Mouse (Mus musculus): Measurements from ENCODE around the gene Jsrp1. TPM values are rescaled to one million over a fixed set of nuclear protein-coding genes. Genes with fewer than 3 reads are reported as not detected.

Gene Jsrp1
- polyA plus RNA-seq, 1 experiment from 2014 or later = 2.2 TPM

DNA sequence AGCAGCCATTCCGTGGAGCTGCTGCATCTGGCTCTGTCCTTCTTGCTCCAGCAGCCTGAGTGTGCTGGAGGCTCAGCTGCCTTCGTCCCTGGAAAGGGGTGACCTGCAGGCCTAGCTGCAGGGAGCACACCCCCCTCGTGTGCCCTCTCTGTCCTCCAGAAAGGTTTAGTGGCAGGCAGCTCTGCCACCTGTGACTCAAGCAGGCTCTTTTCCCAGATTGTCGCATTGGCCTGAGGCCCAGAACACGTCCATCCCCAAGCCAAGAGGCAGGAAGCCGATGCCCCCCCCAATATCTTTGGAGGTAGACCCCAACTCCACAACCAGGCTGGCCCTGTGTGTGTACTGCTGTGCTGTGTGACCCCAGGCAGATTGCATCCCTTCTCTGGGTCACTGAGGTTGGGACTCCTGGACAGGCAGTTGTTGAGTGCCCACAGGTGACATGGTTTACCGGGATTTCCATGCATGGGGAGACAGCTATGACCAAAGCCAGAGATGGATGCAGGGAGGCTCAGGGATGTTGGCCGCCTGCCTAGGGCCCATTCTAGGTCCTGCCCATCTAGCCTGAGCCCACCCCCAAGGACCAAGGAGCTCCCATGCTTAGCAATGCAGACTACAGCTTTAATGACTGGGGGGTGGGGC is 31.9 kb upstream of the Jsrp1 start:
- Histone ChIP-seq H3K9me3 (no peaks in the 10 kb centered on the region), H3K4me2 (no peak overlapping the region), H3K27ac (no peak overlapping the region), H3K9ac (no peak overlapping the region), H3K4me3 (no peak overlapping the region), H3K36me3 (no peaks in the 10 kb centered on the region), H3K4me1 (peaks cover 22% of the 10 kb centered on the region), H3K27me3 (peaks cover 55% of the 10 kb centered on the region)
- no peak for ATAC-seq (ENCODE audit: insufficient number of reproducible peaks, insufficient read depth, low FRiP score, low TSS enrichment, low read depth)
- WGBS = 64% methylated on average over 8 of the region's 8 CpGs

DNA sequence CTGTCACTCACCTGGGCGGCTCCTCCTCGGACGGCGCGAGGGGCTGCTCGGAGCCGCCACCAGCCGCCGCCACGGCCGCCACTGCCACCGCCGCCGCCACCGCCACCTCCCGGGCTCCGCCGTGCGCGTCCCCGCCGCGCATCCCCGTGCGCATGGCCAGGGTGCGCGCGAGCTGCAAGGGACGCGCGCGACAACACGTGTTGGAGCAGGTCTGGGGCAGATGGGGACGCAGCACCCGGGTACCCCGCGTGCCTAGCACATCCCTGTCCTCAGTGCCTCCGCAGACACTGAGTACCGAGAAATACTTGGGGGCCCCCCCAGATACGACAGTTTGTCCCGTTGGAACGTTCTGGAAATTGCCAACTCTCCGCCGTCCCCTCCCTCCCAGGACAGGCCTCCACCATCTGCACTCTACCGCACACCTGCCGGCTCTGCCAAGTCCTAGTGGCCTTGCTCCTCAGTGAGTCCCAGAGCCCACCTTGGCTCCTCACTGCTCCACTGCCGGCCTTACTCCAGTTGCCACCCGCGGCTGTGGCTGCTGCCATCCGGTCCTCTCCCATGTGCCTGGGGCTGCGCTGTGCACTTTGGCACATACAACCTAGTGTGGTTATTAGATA is 30.7 kb upstream of the Jsrp1 start, which contains the start of gene Lingo3:
Lingo3 (minus strand) TSS at position 109 of the 617 bp plus-strand sequence.
- WGBS = 4% methylated on average over 50 of the region's 51 CpGs
- H3K4me1 ChIP-seq = peaks cover 19% of the 10 kb centered on the region

DNA sequence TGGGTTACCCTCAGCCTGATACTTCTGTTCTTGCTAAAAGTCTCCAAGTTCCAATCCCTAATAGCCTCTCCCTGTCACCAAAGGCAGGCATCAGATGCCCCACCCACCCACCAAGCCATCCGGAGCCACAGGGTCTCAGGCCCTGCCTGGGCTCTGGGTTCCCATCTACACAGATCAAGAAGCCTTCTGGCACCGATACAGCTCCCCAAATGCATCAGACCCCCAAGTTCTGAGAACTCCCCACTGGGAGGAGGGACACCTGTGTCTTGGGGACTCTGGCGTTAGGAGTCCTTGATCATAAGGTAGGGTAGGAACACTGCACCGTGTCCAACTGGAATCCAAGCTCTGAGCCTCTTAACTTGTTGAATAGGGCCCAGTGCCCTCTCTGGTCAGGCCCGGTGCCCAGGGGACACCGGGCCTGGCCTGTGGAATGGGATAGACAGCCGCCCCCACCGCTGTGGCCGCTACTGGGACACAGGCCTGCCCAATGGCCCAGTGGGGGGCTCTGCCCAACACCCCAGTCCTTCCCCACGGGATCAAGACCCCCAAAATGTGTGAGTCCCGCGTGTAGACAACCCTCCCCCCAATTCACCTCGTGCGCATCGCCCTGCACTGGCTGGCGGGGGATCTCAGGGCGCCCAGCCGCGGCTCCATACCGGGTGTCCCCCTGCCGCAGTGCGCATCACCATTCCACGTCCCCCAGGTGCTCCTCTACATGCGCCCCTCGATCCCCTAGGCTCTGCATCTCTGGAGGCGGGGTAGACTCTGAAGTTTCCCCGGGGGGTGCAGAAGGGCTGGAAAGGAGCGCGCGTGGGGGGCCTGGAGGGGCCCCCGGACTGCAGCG is 30.0 kb upstream of the Jsrp1 start:
- no peaks in the 10 kb centered on the region for H3K36me3 ChIP-seq
- peaks cover 16% of the 10 kb centered on the region for H3K4me1 ChIP-seq
- H3K27ac ChIP-seq = no peak overlapping the region
- H3K4me3 ChIP-seq = peak overlapping the region; percentile 55
- 13% methylated on average over 32 of the region's 32 CpGs for WGBS
- ATAC-seq (ENCODE audit: insufficient number of reproducible peaks, insufficient read depth, low FRiP score, low TSS enrichment, low read depth) = no peak
- no peaks in the 10 kb centered on the region for H3K9me3 ChIP-seq
- peaks cover 61% of the 10 kb centered on the region for H3K27me3 ChIP-seq
- peak overlapping the region; percentile 89 for H3K4me2 ChIP-seq
- peak overlapping the region; percentile 74 for H3K9ac ChIP-seq

More for the DNA sequence above, 30.7 kb upstream of the Jsrp1 start, which contains the start of gene Lingo3:
- no peak for ATAC-seq (ENCODE audit: insufficient number of reproducible peaks, insufficient read depth, low FRiP score, low TSS enrichment, low read depth)
- Histone ChIP-seq H3K9ac (peak within 1 kb of the TSS; percentile 74), H3K27me3 (peaks cover 61% of the 10 kb centered on the region), H3K9me3 (no peaks in the 10 kb centered on the region), H3K27ac (no peak within 1 kb of the TSS), H3K4me2 (peak within 1 kb of the TSS; percentile 89), H3K36me3 (no peaks in the 10 kb centered on the region), H3K4me3 (peak within 1 kb of the TSS; percentile 55)

DNA sequence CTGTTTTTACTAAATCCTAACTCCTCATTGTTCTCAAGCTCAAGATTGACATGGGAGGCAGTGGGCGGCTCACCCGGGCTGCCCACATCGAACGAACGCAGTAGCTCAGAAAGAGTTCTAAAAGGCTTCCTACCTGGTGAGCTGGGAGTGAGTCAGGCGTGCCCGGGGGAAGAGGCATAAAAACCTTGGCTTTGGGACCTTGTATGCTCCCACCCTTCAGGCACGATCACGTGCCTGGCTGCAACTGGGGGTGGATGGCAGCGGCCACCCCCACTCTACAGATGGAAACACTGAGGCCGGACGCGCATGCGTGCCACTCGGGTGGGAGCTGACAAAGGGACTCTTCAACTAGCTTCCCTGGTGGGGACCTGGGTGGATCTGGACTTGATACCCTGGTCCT is 29.0 kb upstream of the Jsrp1 start:
- no peak overlapping the region for H3K4me2 ChIP-seq
- no peak for ATAC-seq (ENCODE audit: insufficient number of reproducible peaks, insufficient read depth, low FRiP score, low TSS enrichment, low read depth)
- no peaks in the 10 kb centered on the region for H3K9me3 ChIP-seq
- H3K27ac ChIP-seq = no peak overlapping the region
- 82% methylated on average over 15 of the region's 15 CpGs for WGBS
- no peak overlapping the region for H3K9ac ChIP-seq
- H3K27me3 ChIP-seq = peaks cover 68% of the 10 kb centered on the region
- peaks cover 16% of the 10 kb centered on the region for H3K4me1 ChIP-seq
- no peak overlapping the region for H3K4me3 ChIP-seq
- no peaks in the 10 kb centered on the region for H3K36me3 ChIP-seq

DNA sequence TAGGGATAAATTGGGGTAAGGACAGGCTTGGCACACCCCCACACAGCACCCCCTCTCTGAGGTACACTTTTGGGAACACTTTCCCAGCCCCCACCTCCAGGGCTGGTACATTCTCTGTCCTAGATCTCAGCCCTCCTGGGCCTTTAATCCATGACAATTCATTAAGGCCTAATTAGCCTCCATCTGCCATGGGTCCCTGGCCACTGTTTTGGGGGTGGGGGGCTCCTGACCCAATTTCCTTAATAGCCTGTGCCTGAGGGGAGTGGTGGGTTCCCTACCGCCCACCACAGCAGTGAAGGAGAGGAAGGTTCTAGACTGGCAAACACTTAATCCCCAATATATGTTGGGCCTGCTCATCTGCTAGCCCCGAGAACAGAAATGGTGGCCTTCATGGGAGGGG is 28.4 kb upstream of the Jsrp1 start:
- Histone ChIP-seq H3K27me3 (peaks cover 74% of the 10 kb centered on the region), H3K4me3 (no peak overlapping the region)
- no peak for ATAC-seq (ENCODE audit: insufficient number of reproducible peaks, insufficient read depth, low FRiP score, low TSS enrichment, low read depth)

DNA sequence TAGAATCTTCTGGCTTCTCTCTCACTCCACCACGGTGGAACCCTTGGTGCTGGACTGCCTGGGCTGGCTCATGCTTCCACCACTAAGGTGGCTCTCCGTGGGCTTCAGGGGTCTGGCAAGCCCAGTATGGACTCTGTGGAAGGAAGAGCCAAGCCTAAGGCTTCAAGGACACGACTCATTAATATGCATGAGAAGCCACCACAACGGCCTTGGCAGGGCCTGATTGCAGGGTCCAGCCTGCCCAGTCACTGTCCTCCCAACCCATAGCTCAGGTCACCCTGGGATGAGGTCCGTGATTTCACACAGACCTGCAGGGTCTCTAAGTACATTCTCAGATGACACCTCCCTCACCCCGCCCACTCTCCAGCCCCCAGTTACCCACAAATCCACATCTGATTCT is 26.6 kb upstream of the Jsrp1 start:
- no peak for ATAC-seq (ENCODE audit: insufficient number of reproducible peaks, insufficient read depth, low FRiP score, low TSS enrichment, low read depth)
- Histone ChIP-seq H3K27ac (no peak overlapping the region), H3K9ac (no peak overlapping the region), H3K4me3 (no peak overlapping the region), H3K9me3 (peaks cover 7% of the 10 kb centered on the region), H3K36me3 (no peaks in the 10 kb centered on the region), H3K4me1 (peaks cover 19% of the 10 kb centered on the region), H3K4me2 (no peak overlapping the region), H3K27me3 (peaks cover 77% of the 10 kb centered on the region)
- WGBS = 64% methylated on average over 6 of the region's 6 CpGs

More for the DNA sequence above, 28.4 kb upstream of the Jsrp1 start:
- WGBS = 66% methylated on average over 2 of the region's 2 CpGs
- Histone ChIP-seq H3K36me3 (no peaks in the 10 kb centered on the region), H3K9ac (no peak overlapping the region), H3K4me1 (peaks cover 19% of the 10 kb centered on the region), H3K4me2 (no peak overlapping the region), H3K27ac (no peak overlapping the region), H3K9me3 (no peaks in the 10 kb centered on the region)

DNA sequence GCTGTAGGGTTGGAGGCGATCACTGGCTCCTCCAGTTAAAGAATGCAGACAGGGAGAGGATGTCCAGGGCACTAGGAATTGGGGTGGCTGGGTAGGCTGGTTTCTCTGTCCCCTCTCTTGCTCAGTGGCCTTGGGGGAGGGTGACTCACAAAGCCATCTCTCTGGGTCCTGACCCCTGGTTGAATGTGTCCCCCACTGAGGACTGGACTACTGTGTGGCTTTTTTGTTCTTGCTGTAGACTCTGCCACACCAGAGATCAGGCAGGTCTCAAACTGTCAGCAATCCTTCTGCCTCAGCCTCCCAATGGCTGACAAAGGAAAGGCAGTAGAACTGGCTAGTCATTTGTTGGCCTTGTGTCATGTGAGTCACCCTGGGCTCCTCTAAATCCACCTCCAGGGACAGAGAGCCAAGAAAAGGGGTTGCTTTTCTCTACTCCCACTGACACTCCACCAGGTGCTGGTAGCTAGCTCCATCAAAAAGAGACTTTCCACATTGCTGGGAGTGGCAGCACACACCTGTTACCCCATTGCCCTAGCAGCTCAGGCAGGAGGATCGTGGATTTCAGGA is 25.1 kb upstream of the Jsrp1 start:
- WGBS = 45% methylated on average over 2 of the region's 2 CpGs
- H3K4me3 ChIP-seq = no peak overlapping the region
- peaks cover 14% of the 10 kb centered on the region for H3K9me3 ChIP-seq
- H3K27me3 ChIP-seq = peaks cover 77% of the 10 kb centered on the region
- H3K4me2 ChIP-seq = no peak overlapping the region
- peaks cover 9% of the 10 kb centered on the region for H3K4me1 ChIP-seq
- no peak overlapping the region for H3K9ac ChIP-seq
- no peak overlapping the region for H3K27ac ChIP-seq
- no peaks in the 10 kb centered on the region for H3K36me3 ChIP-seq
- no peak for ATAC-seq (ENCODE audit: insufficient number of reproducible peaks, insufficient read depth, low FRiP score, low TSS enrichment, low read depth)

DNA sequence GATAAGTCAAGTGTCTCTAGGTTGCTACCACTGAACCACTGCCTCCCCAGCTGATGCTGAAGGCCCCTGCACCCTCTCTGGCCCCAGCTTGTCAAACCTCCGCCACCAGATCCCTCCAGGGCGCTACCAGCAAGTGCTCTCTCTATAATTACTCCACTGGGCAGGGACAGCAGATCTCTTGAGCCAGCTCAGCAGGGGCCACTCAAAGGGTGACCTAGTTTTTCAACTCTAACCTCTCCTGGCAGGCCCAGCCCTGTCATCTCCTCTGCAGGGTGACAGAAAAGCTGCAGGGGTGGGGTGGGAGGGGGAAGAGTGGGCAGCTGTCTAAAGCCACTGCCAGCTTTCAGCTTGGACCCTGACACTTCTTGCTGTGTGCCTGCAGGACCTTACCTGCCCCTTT is 24.5 kb upstream of the Jsrp1 start:
- Histone ChIP-seq H3K4me3 (no peak overlapping the region), H3K4me1 (0 out of 2 replicates have a peak, but pooled peaks cover 3% of the 10 kb centered on the region), H3K27me3 (peaks cover 75% of the 10 kb centered on the region), H3K9me3 (peaks cover 14% of the 10 kb centered on the region), H3K4me2 (no peak overlapping the region), H3K27ac (no peak overlapping the region), H3K36me3 (no peaks in the 10 kb centered on the region), H3K9ac (no peak overlapping the region)
- no peak for ATAC-seq (ENCODE audit: insufficient number of reproducible peaks, insufficient read depth, low FRiP score, low TSS enrichment, low read depth)
- 9% methylated on average over 2 of the region's 2 CpGs for WGBS

DNA sequence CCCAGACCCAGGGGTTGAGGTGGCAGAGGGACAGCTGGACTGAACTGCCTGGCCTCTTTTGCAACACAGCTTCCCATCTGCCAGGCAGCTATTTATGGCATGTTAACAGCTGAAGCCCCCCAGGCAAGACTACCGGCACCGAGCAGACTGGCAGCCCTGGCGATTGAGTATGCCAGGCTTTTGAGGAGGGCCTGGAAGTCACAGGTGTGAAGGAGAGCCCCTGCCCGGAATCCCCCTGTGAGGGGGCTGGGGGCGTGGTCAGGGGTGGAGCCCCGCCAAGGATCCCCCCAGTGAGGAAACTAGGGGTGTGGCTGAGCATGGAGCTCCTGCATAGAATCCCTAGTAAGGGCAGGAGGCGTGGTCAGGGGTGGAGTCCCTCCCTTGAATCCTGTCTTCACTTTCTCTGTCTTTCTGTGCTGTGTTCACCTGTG is 23.7 kb upstream of the Jsrp1 start:
- 40% methylated on average over 7 of the region's 7 CpGs for WGBS
- Histone ChIP-seq H3K27ac (no peak overlapping the region), H3K9me3 (peaks cover 14% of the 10 kb centered on the region), H3K4me1 (0 out of 2 replicates have a peak, but pooled peaks cover 3% of the 10 kb centered on the region), H3K4me2 (no peak overlapping the region), H3K36me3 (0 out of 2 replicates have a peak, but pooled peaks cover 4% of the 10 kb centered on the region), H3K27me3 (peaks cover 67% of the 10 kb centered on the region), H3K4me3 (no peak overlapping the region), H3K9ac (no peak overlapping the region)
- no peak for ATAC-seq (ENCODE audit: insufficient number of reproducible peaks, insufficient read depth, low FRiP score, low TSS enrichment, low read depth)

DNA sequence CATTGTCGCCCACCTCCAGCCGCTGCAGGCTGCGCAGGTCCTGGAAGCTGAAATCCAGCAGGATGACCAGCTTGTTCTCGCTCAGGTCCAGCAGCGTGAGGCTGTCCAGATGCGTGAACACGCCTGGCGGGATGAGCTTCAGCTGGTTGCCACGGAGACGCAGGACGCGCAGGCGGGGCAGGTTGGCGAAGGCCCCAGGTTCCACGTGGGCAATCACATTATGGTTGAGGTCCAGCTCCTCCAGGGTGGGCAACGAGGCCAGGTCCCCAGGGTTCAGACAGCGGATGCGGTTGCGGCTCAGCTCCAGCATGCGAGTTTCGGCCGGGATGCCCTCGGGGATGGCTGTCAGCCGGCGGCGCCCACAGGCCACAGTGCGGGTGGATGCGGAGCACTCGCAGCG is 22.3 kb upstream of the Jsrp1 start:
- H3K9me3 ChIP-seq = peaks cover 14% of the 10 kb centered on the region
- no peak overlapping the region for H3K9ac ChIP-seq
- 0 out of 2 replicates have a peak overlapping the region, but pooled peaks have one; percentile 5 for H3K4me3 ChIP-seq
- H3K36me3 ChIP-seq = peaks cover 9% of the 10 kb centered on the region
- peaks cover 57% of the 10 kb centered on the region for H3K27me3 ChIP-seq
- peaks cover 13% of the 10 kb centered on the region for H3K4me1 ChIP-seq
- no peak for ATAC-seq (ENCODE audit: insufficient number of reproducible peaks, insufficient read depth, low FRiP score, low TSS enrichment, low read depth)
- H3K4me2 ChIP-seq = peak overlapping the region; percentile 7; the same call in 1 of the 2 replicates
- 60% methylated on average over 30 of the region's 30 CpGs for WGBS
- H3K27ac ChIP-seq = no peak overlapping the region

DNA sequence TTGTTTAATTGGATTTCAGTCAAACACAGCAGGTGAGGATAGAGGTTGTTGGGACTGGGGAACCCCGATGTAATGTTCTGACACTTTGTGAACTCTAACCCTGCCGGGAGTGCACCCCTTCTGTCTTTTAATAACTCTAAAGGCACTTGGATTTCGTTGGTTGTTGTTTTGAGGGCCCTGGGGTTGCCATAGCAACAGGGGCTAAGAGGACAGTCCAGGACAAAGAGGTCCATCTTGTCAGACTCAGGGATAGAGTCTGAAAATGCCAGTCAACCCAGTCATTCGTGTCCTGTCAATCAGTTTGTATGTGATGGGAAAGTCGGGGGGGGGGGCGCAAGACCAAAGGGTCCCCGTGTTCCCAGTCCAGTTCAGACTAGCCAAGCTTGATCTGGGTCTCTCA is 19.5 kb upstream of the Jsrp1 start:
- Histone ChIP-seq H3K4me1 (peaks cover 37% of the 10 kb centered on the region), H3K9me3 (peaks cover 14% of the 10 kb centered on the region), H3K9ac (no peak overlapping the region), H3K36me3 (peaks cover 31% of the 10 kb centered on the region), H3K4me3 (no peak overlapping the region), H3K27ac (no peak overlapping the region), H3K4me2 (no peak overlapping the region), H3K27me3 (peaks cover 48% of the 10 kb centered on the region)
- WGBS = 73% methylated on average over 7 of the region's 7 CpGs
- no peak for ATAC-seq (ENCODE audit: insufficient number of reproducible peaks, insufficient read depth, low FRiP score, low TSS enrichment, low read depth)
